Mouse (Mus musculus) right cerebral cortex, postnatal 36 days (tissue): ENCODE results near the gene Agmo.
A peak's percentile ranks its signal among the peaks of the same experiment; 100 is the strongest.

Experiments
- DNase-seq, 2 experiments: peaks; one replicate each; pipeline ENCODE4 v3.0.0; 2022; ENCODE audit warnings: low spot score in 2 of 2, mixed read lengths in 1 of 2

Agmo gene

GRCm38 (mm10) chr12:37426750-37427149, 185.3 kb downstream of the Agmo start:
- no peak for DNase-seq

DNA sequence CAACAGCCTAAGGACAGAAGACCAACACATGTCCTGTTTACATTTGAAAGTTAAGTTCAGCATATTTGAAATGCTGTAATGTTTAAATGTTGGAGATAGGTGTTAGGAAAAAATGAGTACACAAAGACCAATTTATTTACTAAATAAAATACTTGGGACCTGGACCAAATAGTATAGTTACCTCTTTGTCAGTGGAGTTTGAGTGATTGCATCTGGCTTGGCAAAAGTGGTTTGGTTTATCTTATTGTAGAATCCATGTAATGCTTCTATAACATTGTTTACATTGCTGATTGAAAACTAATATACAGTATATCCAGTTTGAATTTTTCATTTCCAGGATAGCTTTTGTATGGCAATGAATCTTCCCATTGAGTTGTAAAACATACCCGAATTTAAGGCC, 193.0 kb downstream of the Agmo start:
- no peak for DNase-seq

DNA sequence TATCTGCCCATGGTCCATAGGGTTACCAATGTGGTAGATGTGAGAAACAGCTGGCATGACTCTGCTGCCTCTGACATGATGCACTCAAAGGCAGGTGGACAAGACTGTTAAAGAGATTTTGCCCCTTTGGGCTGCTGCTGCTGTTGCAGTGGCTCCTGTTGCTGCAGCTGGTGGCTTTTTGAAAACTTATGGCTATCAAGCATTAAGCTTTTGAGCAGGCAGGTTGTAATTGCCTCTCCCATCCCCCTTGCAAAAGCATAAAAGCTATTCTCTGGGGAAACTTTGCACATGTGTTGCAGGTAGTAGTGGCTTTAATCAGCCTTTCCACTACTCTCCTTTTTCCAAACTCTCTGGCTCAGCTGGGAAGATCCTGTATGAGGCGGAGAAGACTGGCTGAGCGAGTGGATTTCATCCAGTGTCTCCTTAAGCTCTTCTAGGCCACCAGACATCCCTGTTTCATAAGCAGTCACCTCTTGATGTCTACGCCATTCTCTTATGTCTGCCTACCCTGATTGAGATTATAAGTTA, 201.1 kb downstream of the Agmo start:
- DNase-seq: no peak

DNA sequence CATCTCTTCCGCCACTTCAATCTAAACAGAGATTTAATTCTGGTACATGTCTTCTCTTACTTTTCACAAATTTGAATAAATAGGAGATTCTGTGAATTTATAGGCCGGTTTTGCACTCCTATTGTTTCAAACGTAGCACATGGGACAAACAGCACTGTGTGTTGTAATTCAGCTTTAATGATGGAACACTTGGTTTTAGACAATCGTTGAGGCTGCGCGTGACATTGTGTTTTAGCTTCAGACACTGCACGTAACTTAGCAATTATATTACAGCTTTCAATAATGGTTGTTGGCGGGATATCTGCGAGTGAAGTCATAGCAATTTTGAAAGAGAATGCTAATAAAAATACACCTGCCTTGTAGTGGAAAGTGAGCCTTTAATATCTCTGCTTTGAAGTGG, 203.8 kb downstream of the Agmo start:
- no peak for DNase-seq

GRCm38 (mm10) chr12:37449597-37449996, 208.2 kb downstream of the Agmo start:
- DNase-seq: no peak

DNA sequence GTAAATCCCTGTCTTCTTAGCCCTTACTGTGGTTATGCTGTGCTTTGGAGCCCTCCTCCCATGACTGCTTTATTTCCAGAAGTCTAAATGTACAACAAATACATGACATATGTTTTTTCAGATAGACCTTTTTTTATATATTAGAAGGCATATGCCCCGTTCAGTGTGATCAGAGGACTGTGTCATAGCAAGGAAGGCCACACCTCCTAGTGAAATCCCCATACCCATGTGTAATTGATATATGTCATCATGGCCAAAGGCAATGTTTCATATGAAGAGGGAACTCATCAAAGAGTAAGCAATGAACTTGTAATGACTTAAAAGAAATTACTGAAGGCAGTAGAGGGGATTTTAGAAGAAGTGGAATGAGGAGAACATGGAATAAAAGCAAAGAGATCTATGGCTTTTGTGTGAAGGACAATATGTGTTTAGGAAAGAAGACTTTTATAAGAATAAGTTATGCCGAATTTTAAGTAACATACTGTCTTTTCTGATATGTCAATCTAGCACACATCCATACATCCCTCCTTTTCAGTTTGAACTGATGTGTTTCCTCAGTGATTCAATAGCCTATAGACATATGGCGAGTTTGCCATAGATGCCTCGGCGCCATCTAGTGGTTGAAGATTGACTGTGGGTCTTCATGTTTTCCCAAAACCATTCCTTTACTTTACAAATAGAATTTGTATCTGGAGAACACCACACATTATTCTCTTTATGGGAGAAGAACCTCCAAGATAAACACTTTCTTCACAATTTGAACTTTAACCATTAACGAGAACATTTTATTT, 209.1 kb downstream of the Agmo start:
- DNase-seq: peak; percentile 28 to 34

DNA sequence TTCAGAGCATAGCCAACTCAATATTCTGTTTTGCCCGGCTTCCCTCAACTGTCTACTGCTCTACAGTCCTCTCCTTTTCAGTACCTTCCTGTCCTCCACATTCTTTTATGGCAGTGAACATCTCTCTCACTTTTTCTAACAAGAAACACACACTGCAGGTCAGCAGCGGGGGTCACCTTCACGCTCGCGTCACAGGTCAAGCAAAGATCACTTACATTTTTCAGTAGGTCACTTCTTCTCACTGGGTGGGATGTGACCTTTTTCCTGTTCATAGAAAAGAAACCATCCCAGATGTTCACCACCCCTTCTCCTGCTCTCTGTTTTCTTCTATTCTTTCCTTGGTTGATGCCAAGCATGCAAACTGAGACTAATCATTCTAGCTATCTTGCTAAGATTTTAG, 230.2 kb downstream of the Agmo start:
- no peak for DNase-seq

GRCm38 (mm10) chr12:37476849-37477248, 235.4 kb downstream of the Agmo start:
- no peak for DNase-seq

DNA sequence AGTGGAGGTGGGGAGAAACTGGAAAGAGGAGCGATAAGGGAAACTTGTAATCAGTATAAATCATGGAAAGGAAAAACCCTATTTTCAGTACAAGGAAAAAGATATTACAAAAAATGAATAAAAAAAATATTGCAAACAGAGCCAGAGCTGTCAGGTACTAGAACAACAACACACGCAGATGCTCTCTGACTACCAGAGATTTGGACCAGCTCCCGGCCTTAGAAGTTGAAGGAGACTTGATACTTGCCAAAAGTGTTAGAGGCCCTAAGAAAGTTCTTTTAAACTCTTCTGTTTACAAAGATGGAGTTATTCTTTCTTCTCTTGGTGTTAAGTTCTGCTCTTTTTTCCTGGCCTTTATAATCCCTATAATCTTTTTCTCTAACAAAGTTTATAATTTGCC, 246.6 kb downstream of the Agmo start:
- DNase-seq: no peak

- no peak for DNase-seq
Measured at GRCm38 (mm10) chr12:37498871-37499270, 257.4 kb downstream of the Agmo start.

DNA sequence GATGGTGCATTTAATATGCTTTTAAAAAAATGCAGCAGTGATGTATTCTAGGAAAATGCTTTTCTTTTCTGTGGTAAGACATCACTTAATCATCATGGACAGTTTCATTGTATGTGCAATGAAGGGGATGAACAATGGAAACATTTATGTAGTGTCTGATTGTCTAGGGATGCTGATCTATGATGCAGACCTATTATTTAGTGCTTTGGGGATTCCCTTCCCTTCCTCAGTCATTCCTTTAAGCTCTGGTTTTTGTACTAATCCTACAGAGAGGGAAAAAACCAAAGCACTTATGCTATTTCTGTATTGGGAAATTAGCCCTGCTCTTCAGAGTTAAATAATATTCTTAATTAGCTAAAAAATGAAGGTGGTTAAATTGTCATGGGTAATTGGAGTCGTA, 266.0 kb downstream of the Agmo start:
- DNase-seq: no peak

DNA sequence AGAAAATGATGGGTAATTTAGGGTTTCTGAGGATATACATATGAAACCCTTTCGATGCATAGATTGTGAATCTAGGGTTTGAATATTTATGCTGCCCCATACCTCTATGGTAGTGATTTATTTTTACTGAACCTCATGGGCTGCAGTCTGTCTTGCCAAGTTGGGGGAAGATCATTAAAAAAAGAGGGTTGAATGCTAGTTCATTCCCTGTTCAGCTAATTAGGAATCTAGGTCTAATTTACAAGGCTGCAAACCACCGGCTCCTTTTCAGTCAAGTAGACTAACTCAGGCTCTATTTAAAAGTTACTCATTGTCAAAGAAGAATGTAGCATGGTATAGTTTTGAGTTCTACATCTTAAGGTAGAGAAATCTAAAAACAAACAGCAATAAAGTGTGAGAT, 266.4 kb downstream of the Agmo start:
- DNase-seq: no peak

GRCm38 (mm10) chr12:37521772-37522171, 280.3 kb downstream of the Agmo start:
- DNase-seq: peak; percentile 1 to 49

DNA sequence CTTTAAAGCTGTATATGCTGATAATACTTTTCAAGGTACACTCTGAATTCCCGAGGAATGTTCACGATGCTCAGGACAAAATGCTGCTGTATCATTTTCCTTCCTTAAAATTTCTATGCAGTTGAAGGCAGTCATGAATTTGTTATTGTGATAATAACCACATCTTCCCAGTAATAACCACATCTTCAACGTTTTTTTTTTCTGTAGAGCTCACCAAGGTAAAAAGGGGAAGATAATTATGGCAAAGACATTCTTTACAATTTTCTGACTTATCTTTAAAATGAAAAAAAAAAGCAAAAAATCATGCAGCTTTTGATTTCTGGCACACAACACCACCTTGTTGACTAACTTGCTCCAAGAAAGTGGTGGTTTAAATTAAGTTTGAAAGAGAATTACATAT, 283.2 kb downstream of the Agmo start:
- DNase-seq: no peak

DNA sequence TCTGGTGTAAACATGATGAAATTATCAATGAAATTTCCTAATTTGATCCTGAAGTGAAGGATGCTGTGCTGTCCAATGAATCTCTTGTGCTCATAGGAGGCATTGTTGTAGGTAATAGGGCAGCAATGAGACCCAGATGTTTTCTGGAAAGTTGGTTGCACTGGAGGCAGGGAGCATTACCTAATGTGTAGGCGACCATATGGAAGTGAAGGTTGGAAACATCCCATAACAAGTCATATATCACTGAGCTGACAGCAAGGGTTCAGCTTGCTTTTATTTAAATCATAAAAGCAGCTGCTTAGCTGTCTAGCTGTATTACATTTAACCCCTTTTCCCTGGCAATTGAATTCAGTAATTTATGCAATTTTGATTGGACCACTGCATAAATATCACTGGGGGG, 299.6 kb downstream of the Agmo start:
- DNase-seq: no peak

GRCm38 (mm10) chr12:37558284-37558683, 316.8 kb downstream of the Agmo start:
- no peak for DNase-seq

DNA sequence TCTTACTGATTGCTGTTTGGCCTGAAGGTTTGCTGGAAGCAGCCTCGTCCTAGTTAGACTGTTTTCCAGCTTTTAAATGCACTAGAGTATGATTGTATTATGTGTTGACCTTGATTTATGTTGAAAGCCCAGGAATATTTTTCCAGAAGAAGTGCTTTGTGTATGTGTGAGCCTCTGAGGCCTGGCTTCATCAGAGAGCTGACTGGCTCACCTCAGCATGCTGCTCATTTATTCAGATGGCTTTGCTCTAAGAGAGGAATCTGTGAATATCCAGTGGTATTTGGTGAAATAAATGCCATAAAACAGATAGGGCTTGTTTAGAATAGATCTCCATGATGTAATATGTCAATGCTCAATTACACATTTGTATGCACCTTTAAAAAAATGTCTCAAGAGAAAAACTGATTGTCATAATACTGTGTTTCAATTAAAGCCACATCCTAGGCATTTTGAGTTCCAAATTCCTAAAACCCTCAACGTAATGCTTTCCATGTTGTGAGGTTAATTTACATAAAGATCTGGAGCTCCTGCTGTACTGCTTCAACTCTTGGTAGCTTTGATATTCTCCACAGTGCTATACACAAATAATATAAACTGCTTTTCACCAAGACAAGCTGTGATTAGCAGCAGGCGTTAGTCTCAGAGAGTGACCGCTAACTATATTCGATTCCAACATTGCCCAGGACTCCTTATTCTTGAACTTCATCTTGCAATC, 324.6 kb downstream of the Agmo start:
- DNase-seq: no peak

- no peak for DNase-seq
Measured at GRCm38 (mm10) chr12:37571922-37572321, 330.5 kb downstream of the Agmo start.

DNA sequence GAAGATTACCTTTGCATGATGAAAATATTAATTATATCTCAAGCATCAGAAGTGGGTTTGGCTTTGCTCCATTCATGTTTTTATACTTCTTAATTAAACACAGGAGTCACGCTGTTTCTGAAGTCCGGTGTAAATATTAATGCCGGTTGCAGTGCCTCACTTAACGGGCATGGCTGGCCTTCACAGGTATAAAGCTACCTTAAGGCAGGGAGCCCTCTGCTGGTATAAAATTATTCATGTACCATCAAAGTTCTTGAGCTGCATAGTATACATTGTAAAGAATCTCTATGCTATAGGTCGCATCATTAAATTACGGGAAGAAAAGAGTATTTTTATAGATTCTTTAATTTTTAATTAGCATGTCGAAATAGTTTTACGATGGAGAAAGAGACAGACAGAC, 341.3 kb downstream of the Agmo start:
- DNase-seq: no peak

GRCm38 (mm10) chr12:37592853-37593252, 351.4 kb downstream of the Agmo start:
- no peak for DNase-seq

DNA sequence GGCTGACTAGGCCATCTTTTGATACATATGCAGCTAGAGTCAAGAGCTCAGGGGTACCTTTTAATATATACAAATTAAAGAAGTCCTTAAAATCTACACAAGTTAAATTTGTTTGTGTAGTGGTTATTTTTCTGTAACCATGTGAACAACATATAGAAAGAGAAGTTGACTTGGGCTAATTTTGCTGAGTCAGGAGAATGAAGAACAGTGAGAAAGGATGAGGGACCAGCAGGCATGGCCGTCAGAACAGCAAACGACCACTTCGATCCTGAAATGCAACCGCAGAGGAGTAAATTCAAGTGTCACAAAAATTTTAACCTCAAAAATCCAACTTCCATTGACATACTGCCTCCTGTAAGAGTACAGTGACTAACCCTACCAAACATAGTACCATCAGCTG, 371.4 kb downstream of the Agmo start:
- DNase-seq: no peak

DNA sequence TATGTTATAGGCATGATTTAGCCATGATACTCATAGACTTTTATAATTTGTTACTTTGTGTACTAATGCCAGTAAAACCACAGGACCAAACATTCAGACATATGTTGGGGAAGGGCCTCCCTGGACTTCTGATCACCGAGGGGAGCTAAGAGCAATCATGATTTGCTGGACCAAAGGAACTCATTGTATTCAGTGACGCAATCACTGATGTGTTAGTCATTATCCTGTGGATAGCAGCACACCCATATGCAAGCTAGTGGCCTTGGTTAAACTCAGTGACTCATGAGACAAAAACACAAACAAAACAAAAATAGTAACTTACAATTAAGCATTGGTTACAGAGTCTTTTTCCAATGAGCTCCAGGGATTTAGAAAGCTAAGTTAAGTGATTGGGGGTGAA, 373.3 kb downstream of the Agmo start:
- DNase-seq: no peak

GRCm38 (mm10) chr12:37624078-37624477, 382.6 kb downstream of the Agmo start:
- no peak for DNase-seq
